Mouse (Mus musculus) layer of hippocampus, adult 9-10 months (tissue): ENCODE results near the gene Map10.

Experiments
- DNase-seq: peaks from one replicate; pipeline ENCODE4 v3.0.0; 2022; ENCODE audit warnings: low spot score

The Map10 gene

GRCm38 (mm10) chr8:125670420-125670819, 802 bp downstream of the Map10 start:
- DNase-seq, result no peak

- no peak for DNase-seq
Measured at GRCm38 (mm10) chr8:125670906-125671305, 1.3 kb downstream of the Map10 start.

- no peak for DNase-seq
Measured at GRCm38 (mm10) chr8:125671371-125671770, 1.8 kb downstream of the Map10 start.

GRCm38 (mm10) chr8:125675796-125676195, 6.2 kb downstream of the Map10 start:
- DNase-seq, result no peak

GRCm38 (mm10) chr8:125677484-125677883, 7.9 kb downstream of the Map10 start:
- DNase-seq, result no peak

GRCm38 (mm10) chr8:125678854-125679648, 9.4 kb downstream of the Map10 start:
- DNase-seq, result no peak

- no peak for DNase-seq
Measured at GRCm38 (mm10) chr8:125680851-125681408, 11.3 kb downstream of the Map10 start.

GRCm38 (mm10) chr8:125685216-125685760, 15.7 kb downstream of the Map10 start:
- DNase-seq, result no peak

- DNase-seq, result no peak
Measured at GRCm38 (mm10) chr8:125686221-125686865, 16.7 kb downstream of the Map10 start.

GRCm38 (mm10) chr8:125690166-125690915, 20.7 kb downstream of the Map10 start:
- DNase-seq, result no peak

- no peak for DNase-seq
Measured at GRCm38 (mm10) chr8:125690961-125691360, 21.3 kb downstream of the Map10 start.

GRCm38 (mm10) chr8:125692447-125692846, 22.8 kb downstream of the Map10 start:
- DNase-seq, result no peak

- no peak for DNase-seq
Measured at GRCm38 (mm10) chr8:125693197-125693596, 23.6 kb downstream of the Map10 start.

GRCm38 (mm10) chr8:125695951-125696350, 26.3 kb downstream of the Map10 start:
- DNase-seq, result no peak

GRCm38 (mm10) chr8:125699391-125700025, 29.9 kb downstream of the Map10 start:
- no peak for DNase-seq

- no peak for DNase-seq
Measured at GRCm38 (mm10) chr8:125700407-125700806, 30.8 kb downstream of the Map10 start.

- no peak for DNase-seq
Measured at GRCm38 (mm10) chr8:125702868-125703473, 33.4 kb downstream of the Map10 start.

GRCm38 (mm10) chr8:125704434-125704833, 34.8 kb downstream of the Map10 start:
- DNase-seq, result no peak

- no peak for DNase-seq
Measured at GRCm38 (mm10) chr8:125705816-125706215, 36.2 kb downstream of the Map10 start.

- DNase-seq, result no peak
Measured at GRCm38 (mm10) chr8:125709171-125709570, 39.6 kb downstream of the Map10 start.

GRCm38 (mm10) chr8:125711514-125711913, 41.9 kb downstream of the Map10 start:
- no peak for DNase-seq
